Mouse (Mus musculus): ENCODE data around the gene Dmxl2. TPM values are rescaled to one million over a fixed set of nuclear protein-coding genes. Genes with fewer than 3 reads are reported as not detected.

Dmxl2 gene
- polyA plus RNA-seq (2012; rRNA removed), result 1.2 TPM in 2 replicates

DNA sequence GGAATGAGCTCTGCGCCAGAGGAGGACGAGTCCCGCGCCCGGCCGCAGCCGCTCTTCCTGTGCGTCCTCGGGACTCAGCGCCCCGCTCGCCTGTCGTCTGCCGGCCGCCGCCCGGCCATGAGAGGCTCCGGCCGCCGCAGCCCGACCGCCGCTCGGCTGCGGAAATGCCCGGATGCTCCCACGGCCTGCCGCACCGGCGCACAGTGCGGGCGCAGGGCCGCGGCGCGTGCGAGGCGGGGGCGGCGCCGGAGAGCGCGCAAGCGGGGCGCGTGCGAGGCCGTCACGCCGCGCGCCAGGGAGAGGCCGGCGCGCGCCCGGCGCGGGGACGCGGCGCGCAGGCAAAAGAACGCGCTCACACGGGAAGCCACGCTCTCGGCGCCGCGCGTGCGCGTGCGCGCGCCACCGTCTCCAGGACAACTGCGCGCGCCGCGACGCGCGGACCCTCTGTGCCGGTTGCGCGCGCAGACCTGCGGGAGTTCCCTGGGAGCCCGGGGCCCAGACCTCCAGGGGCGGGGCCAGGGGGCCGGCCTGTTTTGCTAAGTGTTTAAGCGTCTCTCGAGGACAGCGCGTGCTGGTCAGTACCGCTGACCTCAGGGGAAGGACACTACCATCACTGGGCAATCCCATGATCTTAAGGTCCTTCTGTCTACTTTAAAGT is at the start of gene Dmxl2:
Gene Dmxl2, minus strand, starts transcription at position 174 of the 658 bp plus-strand sequence.

DNA sequence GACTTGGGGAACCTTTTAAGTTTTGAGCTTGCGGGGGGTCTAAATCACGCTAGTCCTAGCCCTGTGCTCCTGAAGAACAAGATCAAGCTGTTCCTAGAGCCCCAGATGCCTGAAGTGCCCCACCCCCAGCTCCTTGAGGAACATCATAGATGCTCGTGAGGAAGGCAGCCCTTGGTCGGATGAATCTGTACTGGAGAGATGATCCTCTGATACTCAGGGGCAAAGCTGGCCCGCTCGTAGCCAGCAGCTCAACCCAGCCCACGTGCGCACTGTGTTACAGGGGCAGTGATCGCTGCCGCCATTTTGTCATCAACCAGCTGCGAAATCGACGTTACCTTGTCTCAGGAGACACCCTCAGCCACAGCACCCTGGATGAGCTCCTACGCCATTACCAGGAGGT is 37.3 kb upstream of the Dmxl2 start, which contains the start of gene Sh2d7:
Gene Sh2d7, plus strand, starts transcription at position 301 of the 400 bp plus-strand sequence.

Other genes starting within 250 kb of the Dmxl2 start
- gene Cyp19a1, start 233.5 kb downstream of the Dmxl2 start, polyA plus RNA-seq (2012; rRNA removed), result not detected in 2 replicates
- gene Gldn, start 215.1 kb downstream of the Dmxl2 start, polyA plus RNA-seq (2012; rRNA removed), result not detected in 2 replicates
- not detected in 2 replicates for gene Sh2d7, start 37.4 kb upstream of the Dmxl2 start, polyA plus RNA-seq (2012; rRNA removed)
- gene Cib2, start 58.6 kb upstream of the Dmxl2 start, polyA plus RNA-seq (2012; rRNA removed), result 0.80 and 0.99 TPM in 2 replicates
- 39.2 and 48.6 TPM in 2 replicates for gene Idh3a, start 84.7 kb upstream of the Dmxl2 start, polyA plus RNA-seq (2012; rRNA removed)
- 0.05 TPM in 2 replicates for gene Acsbg1, start 160.2 kb upstream of the Dmxl2 start, polyA plus RNA-seq (2012; rRNA removed)
- 14.3 and 16.6 TPM in 2 replicates for gene Dnaja4, start 197.2 kb upstream of the Dmxl2 start, polyA plus RNA-seq (2012; rRNA removed)
- 51.7 and 59.8 TPM in 2 replicates for gene Wdr61, start 232.9 kb upstream of the Dmxl2 start, polyA plus RNA-seq (2012; rRNA removed)

Measured in liver, embryonic 14 days (tissue).